Mouse (Mus musculus) lung, postnatal 25 days (tissue): ENCODE measurements around the gene Runx3.

Experiments
- DNase-seq: peaks from one replicate; pipeline ENCODE4 v3.0.0; 2022; ENCODE audit warnings: low spot score

Runx3 gene

DNA sequence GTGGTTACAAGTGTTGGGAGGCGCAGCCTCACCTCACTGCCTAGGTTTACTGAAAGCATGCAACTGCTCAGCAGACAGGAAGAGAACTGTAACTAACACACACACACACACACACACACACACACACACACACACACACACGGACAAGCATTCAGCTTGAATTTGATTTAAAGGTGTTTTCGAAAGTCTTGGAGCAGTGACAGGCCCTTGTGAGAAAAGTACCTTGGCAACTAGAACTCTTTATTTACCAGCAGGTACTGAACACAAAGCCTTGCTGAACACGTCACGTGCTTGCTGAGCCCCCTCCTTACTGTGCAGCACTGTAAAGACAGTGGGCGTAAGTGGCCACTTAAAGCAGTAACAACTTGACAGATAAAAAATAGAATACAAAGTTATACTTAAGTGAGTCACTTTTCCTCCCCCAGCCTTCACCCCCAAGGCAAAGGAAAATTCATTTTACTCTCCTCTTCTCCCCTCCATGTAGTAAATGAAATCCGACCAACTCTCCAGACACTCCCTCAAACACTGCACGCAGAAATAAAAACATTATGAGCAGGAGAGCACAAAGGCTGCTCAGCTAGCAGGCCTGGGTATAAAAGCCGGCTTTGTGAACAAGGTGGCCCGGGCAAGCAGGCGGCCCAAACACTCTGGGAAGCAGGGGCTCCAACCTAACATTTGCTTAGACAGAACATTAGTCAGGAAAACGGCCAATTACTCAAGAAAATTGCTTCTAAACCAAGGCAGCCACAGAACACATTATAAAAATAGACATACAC is 101.4 kb downstream of the Runx3 start:
- peak; percentile 76 for DNase-seq

DNA sequence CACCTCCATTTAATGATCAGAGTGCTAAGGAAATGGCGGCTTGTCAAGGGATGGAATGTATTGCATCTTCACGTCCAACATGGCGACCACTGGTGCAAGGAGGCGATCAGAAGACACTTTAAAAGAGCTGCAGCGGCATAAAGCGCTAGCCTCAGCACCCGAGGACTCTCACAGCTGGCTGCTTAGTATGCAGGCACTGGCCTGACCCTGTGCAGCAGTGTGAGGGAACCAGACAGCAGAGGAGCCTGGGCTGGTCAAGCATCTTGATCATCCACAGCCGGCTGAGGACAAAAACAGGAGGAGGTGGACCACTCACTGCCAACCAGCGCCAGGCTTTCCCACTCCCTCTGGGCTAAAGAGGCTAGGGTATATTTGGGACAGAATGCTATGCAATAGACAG is 103.4 kb downstream of the Runx3 start:
- DNase-seq = no peak

DNA sequence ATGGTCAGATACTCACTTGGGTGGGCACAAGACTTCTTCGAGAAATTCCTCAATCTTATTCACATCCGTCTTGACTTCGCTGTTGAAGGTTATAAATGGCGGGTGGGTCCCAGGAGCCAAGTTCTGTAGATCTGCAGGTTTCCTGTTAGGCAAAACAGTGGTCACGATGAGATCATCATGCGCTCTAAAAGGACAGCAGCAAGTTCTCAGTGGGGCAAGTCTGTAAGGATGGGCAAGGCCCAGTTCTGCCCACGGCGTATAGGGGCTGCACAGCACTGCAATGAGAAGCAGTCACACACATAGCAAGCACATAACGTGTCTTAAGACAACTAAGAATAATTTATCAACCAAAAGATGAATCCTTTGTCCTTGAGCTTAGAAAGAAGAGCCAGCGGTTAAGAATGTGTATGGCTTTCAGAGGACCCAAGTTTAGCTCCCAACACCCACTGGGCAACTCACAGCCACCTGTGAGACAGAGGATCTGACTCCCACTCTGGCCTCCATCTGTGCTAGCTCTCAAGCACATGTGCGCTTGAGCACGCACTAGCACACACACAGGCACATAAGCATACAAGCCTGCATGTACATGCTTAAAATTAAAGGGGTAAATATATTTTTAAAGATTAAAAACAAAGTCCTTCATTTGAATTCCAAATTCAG is 105.7 kb downstream of the Runx3 start:
- DNase-seq = no peak
